Mouse (Mus musculus): ENCODE results near the gene Ctc1.
"Not testable (repeated sequence)": the region's sequence is repeated elsewhere in the genome, so short reads cannot be mapped to it uniquely, and the experiment has no call there.

Ctc1 gene

GRCm38 (mm10) chr11:69015644-69016441 is at the start of gene Ctc1:
Gene Ctc1, plus strand, starts transcription at chr11:69015911.
- peak; percentile 85 for DNase-seq (ENCODE audit: low read depth)

GRCm38 (mm10) chr11:68966554-68966953 is 49.2 kb upstream of the Ctc1 start:
- no peak for DNase-seq (ENCODE audit: low read depth)

- DNase-seq (ENCODE audit: low read depth), result peak; percentile 77
Observed at GRCm38 (mm10) chr11:68967337-68968282, 48.1 kb upstream of the Ctc1 start, which contains the start of gene Slc25a35. Gene Slc25a35, plus strand, starts transcription at chr11:68968131.

- no peak for DNase-seq (ENCODE audit: low read depth)
Observed at GRCm38 (mm10) chr11:68968752-68969151, 47.0 kb upstream of the Ctc1 start.

GRCm38 (mm10) chr11:68970232-68970631 is 45.5 kb upstream of the Ctc1 start:
- no peak for DNase-seq (ENCODE audit: low read depth)

GRCm38 (mm10) chr11:68973250-68974058 is 42.3 kb upstream of the Ctc1 start:
- peak; percentile 44 for DNase-seq (ENCODE audit: low read depth)

- DNase-seq (ENCODE audit: low read depth), result no peak
Observed at GRCm38 (mm10) chr11:68974059-68974450, 41.7 kb upstream of the Ctc1 start.

GRCm38 (mm10) chr11:68975085-68975484 is 40.6 kb upstream of the Ctc1 start, which contains the start of gene Rangrf:
Gene Rangrf, minus strand, starts transcription at chr11:68975185.
- DNase-seq (ENCODE audit: low read depth), result no peak

GRCm38 (mm10) chr11:68975601-68976000 is 40.1 kb upstream of the Ctc1 start:
- no peak for DNase-seq (ENCODE audit: low read depth)

- DNase-seq (ENCODE audit: low read depth), result no peak
Observed at GRCm38 (mm10) chr11:68979320-68979733, 36.4 kb upstream of the Ctc1 start.

GRCm38 (mm10) chr11:68980919-68981318 is 34.8 kb upstream of the Ctc1 start:
- no peak for DNase-seq (ENCODE audit: low read depth)

- peak; percentile 41 for DNase-seq (ENCODE audit: low read depth)
Observed at GRCm38 (mm10) chr11:68982639-68983369, 32.9 kb upstream of the Ctc1 start.

- no peak for DNase-seq (ENCODE audit: low read depth)
Observed at GRCm38 (mm10) chr11:68987365-68987882, 28.3 kb upstream of the Ctc1 start.

GRCm38 (mm10) chr11:68988341-68988740 is 27.4 kb upstream of the Ctc1 start:
- no peak for DNase-seq (ENCODE audit: low read depth)

- no peak for DNase-seq (ENCODE audit: low read depth)
Observed at GRCm38 (mm10) chr11:68993122-68993521, 22.6 kb upstream of the Ctc1 start.

GRCm38 (mm10) chr11:68994377-68994776 is 21.3 kb upstream of the Ctc1 start:
- DNase-seq (ENCODE audit: low read depth), result no peak

GRCm38 (mm10) chr11:68997080-68997479 is 18.6 kb upstream of the Ctc1 start:
- DNase-seq (ENCODE audit: low read depth), result no peak

- not testable (repeated sequence) for DNase-seq (ENCODE audit: low read depth)
Observed at GRCm38 (mm10) chr11:69002782-69003181, 12.9 kb upstream of the Ctc1 start.

- DNase-seq (ENCODE audit: low read depth), result no peak
Observed at GRCm38 (mm10) chr11:69003592-69003991, 12.1 kb upstream of the Ctc1 start.

GRCm38 (mm10) chr11:69005193-69005592 is 10.5 kb upstream of the Ctc1 start:
- no peak for DNase-seq (ENCODE audit: low read depth)

GRCm38 (mm10) chr11:69006575-69006974 is 9.1 kb upstream of the Ctc1 start:
- not testable (repeated sequence) for DNase-seq (ENCODE audit: low read depth)
